Mouse (Mus musculus): ENCODE data around the gene Hnrnph1. TPM values are rescaled to one million over a fixed set of nuclear protein-coding genes. Genes with fewer than 3 reads are reported as not detected.

Gene Hnrnph1
- polyA plus RNA-seq, 1 experiment from 2014 or later: 154 TPM

DNA sequence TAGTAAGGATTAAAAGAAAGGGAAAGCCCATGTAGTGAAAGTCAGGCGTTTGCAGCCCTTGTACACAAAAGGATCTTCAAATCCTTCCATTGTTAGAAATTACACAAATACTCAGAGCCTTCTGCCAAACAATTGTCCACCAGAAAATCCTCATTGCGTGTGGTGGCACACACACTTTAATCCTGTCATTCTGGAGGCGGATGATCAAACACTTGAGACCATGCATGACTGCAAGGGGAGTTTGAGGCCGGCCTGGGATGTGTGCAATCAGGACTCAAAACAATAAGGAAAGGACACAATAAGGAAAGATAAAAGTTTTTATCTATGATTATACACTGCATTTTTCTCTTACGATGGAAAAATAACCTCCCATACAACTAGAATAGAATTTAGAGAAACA is 1.4 kb upstream of the Hnrnph1 start:
- H3K27me3 ChIP-seq (replicated peaks; ENCODE audit: insufficient read depth, low read length): no peaks in the 10 kb centered on the region
- no peak overlapping the region for H3K27ac ChIP-seq (ENCODE audit: low read length)
- DNase-seq (ENCODE audit: low spot score) (no peak), ATAC-seq (no peak)
- H3K9ac ChIP-seq (replicated peaks; ENCODE audit: low read depth): no peak overlapping the region
- no peaks in the 10 kb centered on the region for H3K36me3 ChIP-seq (ENCODE audit: insufficient read depth, low read length)
- peaks cover 4% of the 10 kb centered on the region; the same call in 1 of the 2 replicates for H3K4me1 ChIP-seq (ENCODE audit: insufficient read depth, low read depth, low read length)
- 72% methylated on average over 5 of the region's 5 CpGs for WGBS
- TF ChIP-seq EP300 (IDR thresholded peaks at IDR 0.05) (no peak), CTCF (IDR thresholded peaks at IDR 0.05) (no peak)
- no peaks in the 10 kb centered on the region for H3K9me3 ChIP-seq (ENCODE audit: low read length)
- no peak overlapping the region for H3K4me3 ChIP-seq (ENCODE audit: low read depth, low read length)
- H3K4me2 ChIP-seq (replicated peaks; ENCODE audit: low read depth, low read length): no peak overlapping the region

DNA sequence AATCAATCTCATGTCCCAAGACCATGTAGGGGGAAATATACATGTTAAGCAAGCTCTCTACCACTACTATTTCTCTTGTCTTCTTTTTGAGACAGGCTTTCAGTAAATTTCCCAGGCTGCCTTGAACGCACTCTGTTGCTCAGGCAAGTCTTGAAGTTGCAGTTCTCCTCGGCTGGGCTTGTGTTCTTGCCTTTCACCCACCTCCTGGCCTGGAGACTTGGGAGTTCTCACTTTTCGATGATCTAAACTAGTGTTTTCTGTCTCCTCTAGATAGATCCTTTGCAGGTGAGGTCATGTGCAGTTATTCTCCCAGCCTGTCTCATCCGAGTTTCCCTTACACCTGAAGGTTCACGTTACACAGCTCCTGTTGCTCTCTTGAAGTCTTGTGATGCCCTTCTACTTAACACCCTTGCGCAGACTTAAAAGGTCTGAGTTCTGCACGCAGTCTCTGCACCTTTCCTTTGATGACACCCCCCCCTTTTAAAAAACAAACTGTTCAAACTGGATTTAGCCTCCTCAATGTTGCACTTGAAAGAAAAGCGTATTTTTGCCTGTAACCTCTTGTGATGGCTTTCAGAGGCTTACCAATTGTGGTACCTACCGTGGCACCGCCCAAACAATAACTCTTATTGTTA is 517 bp upstream of the Hnrnph1 start:
- H3K4me3 ChIP-seq (ENCODE audit: low read depth, low read length): peak overlapping the region; percentile 70; the same call in 1 of the 2 replicates
- peak overlapping the region; percentile 96 for H3K27ac ChIP-seq (ENCODE audit: low read length)
- H3K9ac ChIP-seq (replicated peaks; ENCODE audit: low read depth): peak overlapping the region; percentile 74
- no peaks in the 10 kb centered on the region for H3K36me3 ChIP-seq (ENCODE audit: insufficient read depth, low read length)
- ATAC-seq (no peak), DNase-seq (ENCODE audit: low spot score) (peak; percentile 8)
- no peaks in the 10 kb centered on the region for H3K27me3 ChIP-seq (replicated peaks; ENCODE audit: insufficient read depth, low read length)
- H3K9me3 ChIP-seq (ENCODE audit: low read length): no peaks in the 10 kb centered on the region
- peaks cover 4% of the 10 kb centered on the region; the same call in 1 of the 2 replicates for H3K4me1 ChIP-seq (ENCODE audit: insufficient read depth, low read depth, low read length)
- H3K4me2 ChIP-seq (replicated peaks; ENCODE audit: low read depth, low read length): peak overlapping the region; percentile 96
- WGBS: 25% methylated on average over 10 of the region's 10 CpGs
- no peak for TF ChIP-seq EP300 (IDR thresholded peaks at IDR 0.05)
- no peak for TF ChIP-seq CTCF (IDR thresholded peaks at IDR 0.05)

DNA sequence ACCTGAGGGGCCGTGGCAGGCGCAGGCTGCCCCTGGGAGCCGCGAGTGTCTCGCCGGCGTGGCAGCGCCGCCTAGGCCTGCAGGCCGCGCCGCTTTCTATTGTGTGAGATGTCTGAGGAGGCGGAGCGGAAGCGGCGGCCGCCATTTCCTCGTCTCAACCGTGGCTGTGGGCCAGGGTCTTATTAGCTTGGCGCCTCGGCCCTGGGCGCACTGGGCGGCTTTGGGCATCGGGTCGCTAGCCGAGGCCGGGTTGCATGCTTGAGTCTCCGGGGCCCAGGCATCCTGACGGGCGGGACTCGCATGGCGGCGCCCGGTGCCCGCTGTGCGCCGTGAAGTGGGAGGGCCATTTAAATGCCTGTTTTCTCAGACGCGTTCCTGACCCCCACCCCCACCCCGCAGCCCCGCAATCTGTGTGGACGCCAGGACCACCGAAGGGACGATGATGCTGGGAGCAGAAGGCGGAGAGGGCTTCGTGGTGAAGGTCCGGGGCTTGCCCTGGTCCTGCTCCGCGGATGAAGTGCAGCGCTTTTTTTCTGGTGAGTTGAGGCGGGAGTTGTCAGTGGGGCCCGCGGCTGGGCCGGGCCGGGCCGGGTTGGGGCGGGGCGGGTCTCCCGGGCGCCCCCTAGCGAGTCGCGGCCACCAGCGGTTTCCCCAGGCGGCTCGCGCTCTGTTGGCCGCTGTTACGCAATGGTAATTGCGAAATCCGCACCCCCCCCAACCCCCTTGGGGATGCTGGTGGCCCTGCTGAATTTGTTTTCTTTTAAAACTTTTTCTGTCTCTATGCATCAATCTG is 1.3 kb downstream of the Hnrnph1 start:
- WGBS: 2% methylated on average over 60 of the region's 71 CpGs
- TF ChIP-seq EP300 (IDR thresholded peaks at IDR 0.05) (no peak), CTCF (IDR thresholded peaks at IDR 0.05) (peak; percentile 69)
- H3K9me3 ChIP-seq (ENCODE audit: low read length): no peaks in the 10 kb centered on the region

DNA sequence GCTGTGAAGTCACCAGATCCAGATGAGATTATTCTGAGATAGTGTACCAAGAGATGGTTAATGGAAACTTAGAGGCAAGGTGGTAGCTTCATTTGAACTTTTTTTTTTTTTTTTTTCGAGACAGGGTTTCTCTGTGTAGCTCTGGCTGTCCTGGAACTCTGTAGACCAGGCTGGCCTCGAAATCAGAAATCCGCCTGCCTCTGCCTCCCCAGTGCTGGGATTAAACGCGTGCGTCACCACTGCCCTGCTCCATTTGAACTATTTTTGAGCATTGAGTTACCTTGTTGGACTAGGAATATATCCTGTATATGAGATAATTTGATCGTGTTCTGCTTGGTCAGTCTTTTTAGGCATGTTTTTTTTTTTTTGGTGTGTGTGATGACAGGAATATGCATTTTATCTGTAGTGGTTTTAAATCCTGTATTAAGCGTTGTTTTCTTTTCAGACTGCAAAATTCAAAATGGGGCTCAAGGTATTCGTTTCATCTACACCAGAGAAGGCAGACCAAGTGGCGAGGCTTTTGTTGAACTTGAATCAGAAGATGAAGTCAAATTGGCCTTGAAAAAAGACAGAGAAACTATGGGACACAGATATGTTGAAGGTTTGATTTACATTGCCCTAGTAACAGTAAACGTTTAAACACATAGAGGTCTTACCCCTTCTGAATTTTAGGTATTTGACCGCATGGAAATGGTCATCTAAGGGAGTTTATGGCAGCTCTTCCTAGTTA is 2.4 kb downstream of the Hnrnph1 start:
- DNase-seq (ENCODE audit: low spot score) (no peak), ATAC-seq (no peak)
- WGBS: 40% methylated on average over 12 of the region's 12 CpGs
- H3K36me3 ChIP-seq (ENCODE audit: insufficient read depth, low read length): peaks cover 9% of the 10 kb centered on the region; the same call in 1 of the 2 replicates
- peak overlapping the region; percentile 74 for H3K4me2 ChIP-seq (replicated peaks; ENCODE audit: low read depth, low read length)
- peaks cover 4% of the 10 kb centered on the region; the same call in 1 of the 2 replicates for H3K4me1 ChIP-seq (ENCODE audit: insufficient read depth, low read depth, low read length)
- no peaks in the 10 kb centered on the region for H3K27me3 ChIP-seq (replicated peaks; ENCODE audit: insufficient read depth, low read length)
- no peak for TF ChIP-seq CTCF (IDR thresholded peaks at IDR 0.05)
- TF ChIP-seq EP300 (IDR thresholded peaks at IDR 0.05): no peak
- peak overlapping the region; percentile 94; the same call in 1 of the 2 replicates for H3K9ac ChIP-seq (replicated peaks; ENCODE audit: low read depth)
- H3K27ac ChIP-seq (ENCODE audit: low read length): no peak overlapping the region
- peak overlapping the region; percentile 70 for H3K4me3 ChIP-seq (ENCODE audit: low read depth, low read length)
- H3K9me3 ChIP-seq (ENCODE audit: low read length): no peaks in the 10 kb centered on the region

More for the DNA sequence above, 1.3 kb downstream of the Hnrnph1 start:
- H3K4me2 ChIP-seq (replicated peaks; ENCODE audit: low read depth, low read length): peak overlapping the region; percentile 74
- H3K4me1 ChIP-seq (ENCODE audit: insufficient read depth, low read depth, low read length): peaks cover 4% of the 10 kb centered on the region; the same call in 1 of the 2 replicates
- H3K36me3 ChIP-seq (ENCODE audit: insufficient read depth, low read length): peaks cover 7% of the 10 kb centered on the region; the same call in 1 of the 2 replicates
- DNase-seq (ENCODE audit: low spot score) (peak; percentile 94), ATAC-seq (peak; percentile 83)
- peak overlapping the region; percentile 94 for H3K9ac ChIP-seq (replicated peaks; ENCODE audit: low read depth)
- peak overlapping the region; percentile 70 for H3K4me3 ChIP-seq (ENCODE audit: low read depth, low read length)
- no peaks in the 10 kb centered on the region for H3K27me3 ChIP-seq (replicated peaks; ENCODE audit: insufficient read depth, low read length)
- peak overlapping the region; percentile 99 for H3K27ac ChIP-seq (ENCODE audit: low read length)

DNA sequence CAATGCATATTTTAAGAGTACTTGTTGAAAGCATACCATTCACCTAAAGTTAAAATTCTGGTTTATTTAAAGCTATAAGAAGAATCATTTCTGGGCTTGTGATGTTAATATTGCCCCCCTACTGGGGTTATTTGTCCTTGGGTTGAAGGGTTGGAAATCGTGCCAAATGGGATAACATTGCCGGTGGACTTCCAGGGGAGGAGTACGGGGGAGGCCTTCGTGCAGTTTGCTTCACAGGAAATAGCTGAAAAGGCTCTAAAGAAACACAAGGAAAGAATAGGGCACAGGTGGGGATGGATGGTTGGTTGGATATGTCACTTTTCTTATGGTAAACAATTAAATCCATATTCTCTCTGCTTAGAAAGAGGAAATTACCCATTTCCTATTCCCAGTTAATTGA is 4.5 kb downstream of the Hnrnph1 start:
- DNase-seq (ENCODE audit: low spot score) (no peak), ATAC-seq (no peak)
- Histone ChIP-seq H3K9ac (replicated peaks; ENCODE audit: low read depth) (no peak overlapping the region), H3K27me3 (replicated peaks; ENCODE audit: insufficient read depth, low read length) (no peaks in the 10 kb centered on the region), H3K4me1 (ENCODE audit: insufficient read depth, low read depth, low read length) (peaks cover 4% of the 10 kb centered on the region; the same call in 1 of the 2 replicates), H3K36me3 (ENCODE audit: insufficient read depth, low read length) (peaks cover 16% of the 10 kb centered on the region; the same call in 1 of the 2 replicates), H3K27ac (ENCODE audit: low read length) (no peak overlapping the region), H3K9me3 (ENCODE audit: low read length) (no peaks in the 10 kb centered on the region), H3K4me2 (replicated peaks; ENCODE audit: low read depth, low read length) (peak overlapping the region; percentile 29; the same call in 1 of the 2 replicates), H3K4me3 (ENCODE audit: low read depth, low read length) (no peak overlapping the region)
- 12% methylated on average over 4 of the region's 4 CpGs for WGBS
- TF ChIP-seq CTCF (IDR thresholded peaks at IDR 0.05) (no peak), EP300 (IDR thresholded peaks at IDR 0.05) (no peak)

Data from lung, postnatal 0 days (tissue).